Mouse (Mus musculus): ENCODE data around the gene Cd151.

GRCm38 (mm10) chr7:141495940-141496339 lies 28.7 kb downstream of the Cd151 start:
- TF ChIP-seq CTCF (IDR thresholded peaks at IDR 0.05; ENCODE audit: insufficient read depth, low read depth, low read length) (no peak), POLR2A (IDR thresholded peaks at IDR 0.05; ENCODE audit: insufficient read depth, low read depth, low read length) (no peak)

Data from olfactory bulb, adult 2 months (tissue).